Mouse (Mus musculus) erythroblast, embryonic 14.5 days (primary cell): ENCODE measurements around the gene Sox5. TPM values are rescaled to one million over a fixed set of nuclear protein-coding genes. Genes with fewer than 3 reads are reported as not detected.

Experiments used
- H3K27me3 ChIP-seq: 2 replicates; pipeline ENCODE4 v1.6.1; 2012; ENCODE audit warnings: inconsistent platforms; ENCODE audit not compliant: control insufficient read depth
- H3K36me3 ChIP-seq: 2 replicates; pipeline ENCODE4 v1.6.1; 2012; ENCODE audit warnings: mild to moderate bottlenecking, inconsistent platforms; ENCODE audit not compliant: control insufficient read depth
- H3K4me1 ChIP-seq: 2 replicates; pipeline ENCODE4 v1.6.1; 2012; ENCODE audit warnings: inconsistent platforms; ENCODE audit not compliant: control insufficient read depth
- H3K4me3 ChIP-seq: replicated peaks from 2 replicates; pipeline ENCODE3; 2012; ENCODE audit warnings: moderate library complexity, mild to moderate bottlenecking, inconsistent platforms
- H3K9me3 ChIP-seq: 2 replicates; pipeline ENCODE4 v1.6.1; 2012; ENCODE audit warnings: low read length, inconsistent platforms, mixed read lengths; ENCODE audit not compliant: control insufficient read depth
- GATA1 ChIP-seq: IDR thresholded peaks from 2 replicates; pipeline ENCODE4 v1.6.1; 2012; ENCODE audit warnings: low read length, inconsistent platforms, mixed read lengths
- TAL1 ChIP-seq: IDR thresholded peaks from 3 replicates; pipeline ENCODE4 v1.6.1; 2012; ENCODE audit warnings: low read length, inconsistent platforms, mixed read lengths
- polyA plus RNA-seq: library from polyadenylated mRNA; stranded (reverse); fragments of >175 nt; gene quantifications from 2 replicates; pipeline ENCODE4 v1.2.3, GENCODE M21; 2012

The Sox5 gene
- polyA plus RNA-seq, 1 experiment = not detected

DNA sequence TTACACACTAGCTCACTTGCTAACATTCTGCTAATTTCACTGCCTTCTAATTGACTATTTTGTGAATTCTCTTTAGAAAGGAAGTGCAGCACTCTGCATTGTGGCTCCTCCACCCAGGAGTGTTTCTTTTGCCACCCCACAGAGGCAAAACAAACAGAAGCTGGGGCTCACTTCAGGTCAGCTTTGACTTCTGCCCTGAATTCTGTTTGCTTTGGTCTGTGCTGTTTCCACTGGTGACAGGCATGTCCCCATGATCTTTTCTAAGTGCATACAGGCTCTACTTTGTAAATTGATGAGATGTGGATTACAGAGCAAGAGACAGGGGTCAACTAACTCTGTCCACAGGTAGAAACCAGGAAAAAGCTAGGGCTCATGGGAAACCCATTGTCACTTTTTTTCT is 764.8 kb downstream of the Sox5 start:
- H3K9me3 ChIP-seq = no peaks in the 10 kb centered on the region
- no peak for TF ChIP-seq GATA1
- H3K36me3 ChIP-seq = no peaks in the 10 kb centered on the region
- H3K27me3 ChIP-seq = no peaks in the 10 kb centered on the region
- H3K4me1 ChIP-seq = peaks cover 3% of the 10 kb centered on the region; the same call in 1 of the 2 replicates
- no peak overlapping the region for H3K4me3 ChIP-seq

DNA sequence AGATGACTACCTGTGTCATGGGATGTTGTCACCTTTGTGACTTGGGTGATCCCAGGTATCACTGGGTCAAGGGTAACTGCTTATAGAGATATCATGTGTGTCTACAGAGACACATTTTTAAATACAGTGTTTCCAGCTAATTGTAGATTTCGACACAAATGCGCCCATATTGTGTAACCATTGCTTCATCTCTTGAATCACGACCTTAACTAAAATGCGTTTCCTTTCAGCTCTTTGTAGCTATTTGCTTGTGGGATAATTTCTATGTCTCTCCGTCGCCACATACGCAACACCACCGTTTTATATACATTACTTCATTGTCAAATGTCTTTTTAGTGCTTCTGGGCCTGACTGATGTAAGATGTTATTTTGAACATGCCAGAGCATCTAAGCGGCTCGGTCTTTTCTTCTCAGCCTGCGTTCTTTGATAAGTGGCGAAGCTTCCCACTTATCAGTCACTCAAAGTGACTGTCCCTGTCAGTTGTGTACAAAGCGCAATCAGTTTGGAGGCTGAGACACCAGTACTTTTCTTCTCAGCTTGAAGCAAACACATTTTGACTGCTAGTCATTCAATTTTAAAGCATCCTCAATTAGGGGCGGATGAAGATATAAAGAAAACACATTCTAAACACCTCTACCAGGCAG is 769.8 kb downstream of the Sox5 start:
- Histone ChIP-seq H3K9me3 (no peaks in the 10 kb centered on the region), H3K36me3 (no peaks in the 10 kb centered on the region), H3K27me3 (no peaks in the 10 kb centered on the region), H3K4me3 (no peak overlapping the region), H3K4me1 (peaks cover 6% of the 10 kb centered on the region; the same call in 1 of the 2 replicates)
- TF ChIP-seq TAL1 (no peak), GATA1 (no peak)

DNA sequence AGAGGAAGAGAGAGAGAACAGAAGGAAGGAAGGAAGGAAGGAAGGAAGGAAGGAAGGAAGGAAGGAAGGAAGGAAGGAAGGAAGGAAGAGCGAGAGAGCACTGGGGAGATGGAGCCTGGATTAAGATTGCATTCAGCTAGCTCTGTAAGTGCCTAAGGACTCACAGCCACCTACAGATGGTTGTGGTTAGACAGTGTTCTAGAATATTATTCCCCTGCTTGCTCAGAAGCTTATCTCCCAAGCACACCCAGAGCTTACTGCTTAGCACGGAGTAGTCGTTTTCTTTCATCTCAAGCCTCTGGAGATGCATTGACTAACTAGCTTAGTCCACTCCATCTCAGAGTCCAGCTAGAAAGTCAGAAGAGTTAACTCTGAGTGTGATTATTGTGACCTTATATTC is 770.8 kb downstream of the Sox5 start:
- Histone ChIP-seq H3K36me3 (no peaks in the 10 kb centered on the region), H3K4me1 (peaks cover 6% of the 10 kb centered on the region; the same call in 1 of the 2 replicates), H3K27me3 (no peaks in the 10 kb centered on the region), H3K9me3 (no peaks in the 10 kb centered on the region), H3K4me3 (no peak overlapping the region)
- TF ChIP-seq GATA1 (no peak), TAL1 (no peak)

DNA sequence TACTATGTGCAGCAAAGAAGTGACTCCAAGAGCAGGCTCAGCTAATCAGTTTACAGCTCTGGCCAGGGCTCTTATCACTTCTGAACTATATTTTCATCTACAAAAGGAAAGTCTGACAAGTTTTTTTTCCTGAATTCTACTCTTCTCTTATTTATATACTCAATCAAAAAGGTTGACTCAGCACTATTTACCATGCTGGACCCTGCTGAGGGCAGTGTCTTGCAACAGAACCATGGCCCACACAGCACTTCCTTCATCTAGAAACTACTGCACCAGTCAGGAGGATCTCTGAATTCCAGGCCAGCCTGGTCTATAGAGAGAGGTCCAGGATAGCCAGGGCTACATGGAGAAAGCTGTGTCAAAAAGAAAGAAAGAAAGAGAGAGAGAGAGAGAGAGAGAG is 771.5 kb downstream of the Sox5 start:
- no peaks in the 10 kb centered on the region for H3K9me3 ChIP-seq
- H3K36me3 ChIP-seq = no peaks in the 10 kb centered on the region
- H3K27me3 ChIP-seq = no peaks in the 10 kb centered on the region
- TF ChIP-seq TAL1 = no peak
- no peak for TF ChIP-seq GATA1
- H3K4me1 ChIP-seq = peaks cover 6% of the 10 kb centered on the region; the same call in 1 of the 2 replicates
- no peak overlapping the region for H3K4me3 ChIP-seq

DNA sequence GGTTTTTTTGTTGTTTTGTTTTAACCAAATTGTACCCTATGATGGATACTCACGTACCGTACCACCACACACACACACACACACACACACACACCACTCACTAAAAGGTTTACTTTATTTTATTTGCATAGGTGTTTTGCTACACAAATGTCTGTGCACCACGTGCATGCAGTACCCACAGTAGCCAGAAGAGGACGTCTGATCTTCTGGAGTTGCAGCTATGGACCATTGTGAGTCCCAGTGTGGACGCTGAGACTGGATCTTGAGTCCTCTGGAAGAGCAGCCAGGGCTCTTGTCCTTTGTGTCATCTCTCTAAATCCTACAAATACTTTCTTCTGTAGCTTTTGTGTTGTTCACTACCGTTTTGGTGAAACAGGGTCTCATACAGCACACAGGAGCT is 776.6 kb downstream of the Sox5 start:
- Histone ChIP-seq H3K4me1 (no peaks in the 10 kb centered on the region), H3K9me3 (no peaks in the 10 kb centered on the region), H3K36me3 (no peaks in the 10 kb centered on the region), H3K27me3 (no peaks in the 10 kb centered on the region), H3K4me3 (no peak overlapping the region)
- TF ChIP-seq TAL1 = no peak

DNA sequence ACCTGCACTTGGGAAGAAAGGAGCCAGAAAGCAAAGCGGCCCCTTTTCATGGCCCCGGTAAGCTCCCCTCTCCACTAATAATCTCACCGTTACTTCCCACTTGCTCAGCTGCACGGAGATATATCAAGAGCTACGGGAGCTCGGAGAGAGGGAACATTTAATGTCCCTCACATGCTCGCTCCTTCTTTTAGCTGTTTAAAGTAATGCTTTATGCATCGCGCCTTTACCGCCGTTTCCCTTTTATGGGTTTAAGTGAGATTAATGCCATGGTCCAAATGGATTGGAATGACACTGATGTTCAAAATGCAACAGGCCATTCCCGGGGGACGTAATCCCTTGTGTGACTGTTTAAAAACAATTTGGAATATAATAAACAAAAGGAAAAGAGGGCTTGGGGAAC is 783.6 kb downstream of the Sox5 start:
- Histone ChIP-seq H3K9me3 (no peaks in the 10 kb centered on the region), H3K4me1 (no peaks in the 10 kb centered on the region), H3K36me3 (no peaks in the 10 kb centered on the region), H3K4me3 (no peak overlapping the region), H3K27me3 (no peaks in the 10 kb centered on the region)
- TF ChIP-seq TAL1 (no peak), GATA1 (no peak)

DNA sequence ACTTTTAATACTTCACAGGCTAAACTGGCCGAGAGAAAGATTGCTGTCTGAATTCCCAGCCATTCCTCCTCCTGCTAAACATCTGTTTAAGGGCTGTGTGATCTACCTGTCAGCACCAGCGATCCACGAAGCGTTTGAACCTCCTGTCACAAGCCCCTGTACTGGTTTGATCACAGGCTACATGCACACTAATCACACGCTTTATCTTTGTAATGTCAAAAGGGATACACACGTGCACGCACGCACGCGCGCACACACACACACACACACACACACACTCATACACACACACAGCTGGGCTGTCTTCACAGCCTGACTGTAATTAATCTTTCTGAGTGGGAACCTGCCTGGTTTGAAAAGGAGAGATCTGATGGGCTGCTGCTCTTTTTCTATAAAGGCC is 784.2 kb downstream of the Sox5 start:
- TF ChIP-seq TAL1 (no peak), GATA1 (no peak)
- Histone ChIP-seq H3K36me3 (no peaks in the 10 kb centered on the region), H3K27me3 (no peaks in the 10 kb centered on the region), H3K4me3 (no peak overlapping the region), H3K9me3 (no peaks in the 10 kb centered on the region), H3K4me1 (no peaks in the 10 kb centered on the region)

DNA sequence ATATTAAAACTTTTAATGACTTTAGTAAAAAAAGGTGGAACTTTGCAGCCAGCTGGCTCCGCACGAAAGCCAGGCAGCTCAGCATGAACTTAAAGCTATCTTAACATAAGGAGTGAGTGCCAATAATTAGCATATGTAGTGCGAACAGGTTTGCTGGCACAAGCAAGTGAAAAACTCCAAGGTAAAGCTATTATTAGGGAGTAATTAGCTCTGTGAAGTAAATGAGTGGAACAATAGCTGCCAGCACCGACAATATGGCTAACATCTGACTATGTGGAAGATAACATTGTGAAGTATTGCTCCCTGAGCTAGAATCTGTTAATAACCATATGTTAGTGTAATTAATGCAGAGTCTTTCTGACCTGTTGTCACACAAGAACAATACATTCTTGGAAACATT is 786.7 kb downstream of the Sox5 start:
- TF ChIP-seq GATA1 = no peak
- TF ChIP-seq TAL1 = no peak

DNA sequence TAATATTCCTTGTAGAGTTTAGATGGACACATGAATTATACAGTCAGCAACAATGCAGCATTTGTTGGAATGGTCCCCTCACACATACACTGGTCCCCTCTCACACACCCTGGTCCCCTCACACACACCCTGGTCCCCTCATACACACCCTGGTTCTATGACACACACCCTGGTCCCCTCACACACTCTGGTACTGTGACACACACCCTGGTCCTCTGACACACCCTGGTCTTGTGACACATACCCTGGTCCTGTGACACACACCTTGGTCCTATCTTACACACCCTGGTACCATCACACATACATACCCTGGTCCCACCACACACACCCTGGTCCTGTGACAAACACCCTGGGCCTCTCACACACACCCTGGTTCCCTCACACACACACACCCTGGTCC is 794.2 kb downstream of the Sox5 start:
- no peaks in the 10 kb centered on the region for H3K9me3 ChIP-seq
- TF ChIP-seq GATA1 = no peak
- no peak for TF ChIP-seq TAL1
- H3K4me3 ChIP-seq = no peak overlapping the region
- H3K4me1 ChIP-seq = no peaks in the 10 kb centered on the region
- no peaks in the 10 kb centered on the region for H3K27me3 ChIP-seq
- H3K36me3 ChIP-seq = no peaks in the 10 kb centered on the region

More for the DNA sequence above, 786.7 kb downstream of the Sox5 start:
- Histone ChIP-seq H3K4me3 (no peak overlapping the region), H3K27me3 (no peaks in the 10 kb centered on the region), H3K4me1 (no peaks in the 10 kb centered on the region), H3K36me3 (no peaks in the 10 kb centered on the region), H3K9me3 (no peaks in the 10 kb centered on the region)

DNA sequence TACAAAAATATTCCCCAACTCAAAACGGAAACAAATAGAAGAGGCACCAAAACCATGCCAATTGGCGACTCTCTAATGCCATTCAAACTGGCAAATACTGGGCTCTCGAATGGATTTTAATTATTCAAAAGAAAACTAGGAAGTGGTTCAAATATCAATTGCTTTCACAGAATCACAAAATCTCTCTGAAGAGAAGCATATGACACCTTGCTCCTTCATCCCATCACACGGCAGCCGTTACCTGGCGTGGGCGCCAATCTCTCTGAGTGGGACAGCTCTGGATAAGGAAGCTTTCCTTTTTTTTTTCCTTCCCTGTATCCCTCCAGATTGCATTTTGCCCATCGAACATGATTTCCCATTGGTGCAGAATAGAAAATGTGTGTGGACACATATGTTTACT is 801.6 kb downstream of the Sox5 start:
- Histone ChIP-seq H3K36me3 (no peaks in the 10 kb centered on the region), H3K27me3 (no peaks in the 10 kb centered on the region), H3K4me3 (no peak overlapping the region), H3K4me1 (no peaks in the 10 kb centered on the region), H3K9me3 (no peaks in the 10 kb centered on the region)
- TF ChIP-seq TAL1 = no peak
- no peak for TF ChIP-seq GATA1
